Mouse (Mus musculus): ENCODE results near the gene Apoa1.

The Apoa1 gene

GRCm38 (mm10) chr9:46215338-46216322 is 12.8 kb upstream of the Apoa1 start:
- in situ Hi-C loops (cut with MboI; ENCODE audit: low sequenced_read_pairs), result no loop called here

- in situ Hi-C loops (cut with MboI; ENCODE audit: low sequenced_read_pairs), result no loop called here
These were observed 11.5 kb upstream of the Apoa1 start for GRCm38 (mm10) chr9:46216744-46217470.

GRCm38 (mm10) chr9:46218176-46218575 is 10.2 kb upstream of the Apoa1 start:
- in situ Hi-C loops (cut with MboI; ENCODE audit: low sequenced_read_pairs), result no loop called here

- in situ Hi-C loops (cut with MboI; ENCODE audit: low sequenced_read_pairs), result no loop called here
These were observed 5.3 kb upstream of the Apoa1 start for GRCm38 (mm10) chr9:46223090-46223489.

- in situ Hi-C loops (cut with MboI; ENCODE audit: low sequenced_read_pairs), result no loop called here
These were observed 4.3 kb upstream of the Apoa1 start for GRCm38 (mm10) chr9:46224101-46224500.

- in situ Hi-C loops (cut with MboI; ENCODE audit: low sequenced_read_pairs), result no loop called here
These were observed 3.3 kb upstream of the Apoa1 start for GRCm38 (mm10) chr9:46224945-46225660.

GRCm38 (mm10) chr9:46227064-46227614 is 1.2 kb upstream of the Apoa1 start:
- in situ Hi-C loops (cut with MboI; ENCODE audit: low sequenced_read_pairs), result no loop called here

- in situ Hi-C loops (cut with MboI; ENCODE audit: low sequenced_read_pairs), result no loop called here
These were observed 1.4 kb downstream of the Apoa1 start for GRCm38 (mm10) chr9:46229573-46230449.

GRCm38 (mm10) chr9:46230450-46230975 is 2.1 kb downstream of the Apoa1 start:
- in situ Hi-C loops (cut with MboI; ENCODE audit: low sequenced_read_pairs), result no loop called here

- in situ Hi-C loops (cut with MboI; ENCODE audit: low sequenced_read_pairs), result no loop called here
These were observed 6.8 kb downstream of the Apoa1 start for GRCm38 (mm10) chr9:46235196-46235595.

- in situ Hi-C loops (cut with MboI; ENCODE audit: low sequenced_read_pairs), result no loop called here
These were observed 7.0 kb downstream of the Apoa1 start, which contains the start of gene Apoc3 for GRCm38 (mm10) chr9:46235596-46235648. Gene Apoc3, minus strand, starts transcription at chr9:46235636.

GRCm38 (mm10) chr9:46235649-46236048 is 7.3 kb downstream of the Apoa1 start:
- in situ Hi-C loops (cut with MboI; ENCODE audit: low sequenced_read_pairs), result no loop called here

GRCm38 (mm10) chr9:46238850-46239249 is 10.5 kb downstream of the Apoa1 start:
- in situ Hi-C loops (cut with MboI; ENCODE audit: low sequenced_read_pairs), result no loop called here

- in situ Hi-C loops (cut with MboI; ENCODE audit: low sequenced_read_pairs), result no loop called here
These were observed 12.3 kb downstream of the Apoa1 start, which contains the start of gene Apoa4 for GRCm38 (mm10) chr9:46240526-46241153. Gene Apoa4, plus strand, starts transcription at chr9:46240696.

- in situ Hi-C loops (cut with MboI; ENCODE audit: low sequenced_read_pairs), result no loop called here
These were observed 13.4 kb downstream of the Apoa1 start for GRCm38 (mm10) chr9:46241818-46242217.

GRCm38 (mm10) chr9:46243122-46243521 is 14.7 kb downstream of the Apoa1 start:
- in situ Hi-C loops (cut with MboI; ENCODE audit: low sequenced_read_pairs), result no loop called here

GRCm38 (mm10) chr9:46243584-46243983 is 15.2 kb downstream of the Apoa1 start:
- in situ Hi-C loops (cut with MboI; ENCODE audit: low sequenced_read_pairs), result no loop called here

GRCm38 (mm10) chr9:46246752-46247324 is 18.5 kb downstream of the Apoa1 start:
- in situ Hi-C loops (cut with MboI; ENCODE audit: low sequenced_read_pairs), result no loop called here

- in situ Hi-C loops (cut with MboI; ENCODE audit: low sequenced_read_pairs), result no loop called here
These were observed 27.8 kb downstream of the Apoa1 start for GRCm38 (mm10) chr9:46256177-46256576.

Measured in CH12F3 (cell line).